In the genomic region with DNA sequence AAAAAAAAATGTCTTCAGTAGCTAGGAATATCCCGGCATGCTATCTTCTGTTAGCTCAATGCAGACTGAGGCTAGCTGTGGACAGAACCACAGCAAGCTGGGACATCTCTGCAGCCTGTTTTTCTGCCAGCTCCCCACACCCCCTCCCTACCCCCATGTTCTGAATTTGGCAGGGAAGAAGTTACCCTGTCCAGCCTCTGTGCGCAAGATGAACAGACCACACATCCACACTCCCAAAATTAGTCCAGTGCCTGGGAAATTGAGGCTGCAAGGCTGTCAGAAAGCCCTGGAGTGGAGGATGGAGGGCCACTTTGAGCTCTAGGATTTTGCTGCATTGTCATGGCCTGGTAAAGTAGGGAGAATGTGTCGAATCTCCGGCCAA, we compare ENCODE assay signal across 9 mouse cellular contexts. TPM values are rescaled to one million over a fixed set of nuclear protein-coding genes. Genes with fewer than 3 reads are reported as not detected.
DNase-seq lines count a peak whose midpoint lies in the region; ATAC-seq and TF ChIP-seq lines count a peak whose summit lies in the region.
"Had no signal": no experiment of that assay in that cellular context is flagged by ENCODE, and none has a peak within 500 bp of the region (broad histone marks: within the 10 kb centered on the region; RNA-seq: fewer than 3 reads in every experiment).

No protein-coding gene starts in this region.

- no peak overlapping the region; the same call in 1 of the 2 replicates for H3K9ac ChIP-seq in lung, embryonic 14.5 days
- peak overlapping the region; percentile 77 for H3K9ac ChIP-seq in forebrain, embryonic 13.5 days
- H3K9ac ChIP-seq in hindbrain, embryonic 15.5 days = peak overlapping the region; percentile 74
- H3K9ac ChIP-seq in midbrain, embryonic 13.5 days (replicated peaks) = peak overlapping the region; percentile 85

- ATAC-seq in lung, embryonic 14.5 days (ENCODE audit: insufficient read depth) = peak; percentile 28; the same call in 1 of the 2 replicates
- peak; percentile 19 for ATAC-seq in forebrain, embryonic 13.5 days
- peak; percentile 13 for ATAC-seq in hindbrain, embryonic 15.5 days (ENCODE audit: low FRiP score, low read depth)
- ATAC-seq in midbrain, embryonic 13.5 days = no peak; the same call in 1 of the 2 replicates

- peak overlapping the region; percentile 45 for H3K4me3 ChIP-seq in lung, embryonic 14.5 days (ENCODE audit: low read depth, low read length)
- peak overlapping the region; percentile 55 for H3K4me3 ChIP-seq in forebrain, embryonic 13.5 days
- H3K4me3 ChIP-seq in hindbrain, embryonic 15.5 days = peak overlapping the region; percentile 68
- H3K4me3 ChIP-seq in midbrain, embryonic 13.5 days (replicated peaks) = peak overlapping the region; percentile 72
- H3K4me3 ChIP-seq: myocyte had no signal

- no peaks in the 10 kb centered on the region for H3K4me1 ChIP-seq in lung, embryonic 14.5 days (ENCODE audit: insufficient read depth)
- H3K4me1 ChIP-seq in forebrain, embryonic 13.5 days = peaks cover 13% of the 10 kb centered on the region; the same call in 1 of the 2 replicates
- H3K4me1 ChIP-seq in hindbrain, embryonic 15.5 days (replicated peaks) = peaks cover 32% of the 10 kb centered on the region
- H3K4me1 ChIP-seq in midbrain, embryonic 13.5 days (replicated peaks) = peaks cover 23% of the 10 kb centered on the region

- no peak for TF ChIP-seq CTCF in lung, embryonic 14.5 days (IDR thresholded peaks at IDR 0.05; ENCODE audit: low read depth)

- no peaks in the 10 kb centered on the region for H3K9me3 ChIP-seq in lung, embryonic 14.5 days (ENCODE audit: low read depth, low read length)
- no peaks in the 10 kb centered on the region for H3K9me3 ChIP-seq in forebrain, embryonic 13.5 days (replicated peaks)
- H3K9me3 ChIP-seq in hindbrain, embryonic 15.5 days = no peaks in the 10 kb centered on the region
- no peaks in the 10 kb centered on the region for H3K9me3 ChIP-seq in midbrain, embryonic 13.5 days

- H3K27me3 ChIP-seq in lung, embryonic 14.5 days (ENCODE audit: insufficient read depth, low read length) = peaks cover 17% of the 10 kb centered on the region
- peaks cover 3% of the 10 kb centered on the region; the same call in 1 of the 2 replicates for H3K27me3 ChIP-seq in forebrain, embryonic 13.5 days
- H3K27me3 ChIP-seq in hindbrain, embryonic 15.5 days = no peaks in the 10 kb centered on the region
- peaks cover 6% of the 10 kb centered on the region; the same call in 1 of the 2 replicates for H3K27me3 ChIP-seq in midbrain, embryonic 13.5 days

- no peaks in the 10 kb centered on the region for H3K36me3 ChIP-seq in lung, embryonic 14.5 days (ENCODE audit: insufficient read depth)
- H3K36me3 ChIP-seq in forebrain, embryonic 13.5 days (ENCODE audit: poor library complexity, severe bottlenecking) = no peaks in the 10 kb centered on the region
- H3K36me3 ChIP-seq in hindbrain, embryonic 15.5 days = no peaks in the 10 kb centered on the region
- H3K36me3 ChIP-seq in midbrain, embryonic 13.5 days = no peaks in the 10 kb centered on the region

- H3K27ac ChIP-seq in lung, embryonic 14.5 days (ENCODE audit: low read depth) = no peak overlapping the region
- peak overlapping the region; percentile 83 for H3K27ac ChIP-seq in forebrain, embryonic 13.5 days
- peak overlapping the region; percentile 94 for H3K27ac ChIP-seq in hindbrain, embryonic 15.5 days (replicated peaks)
- H3K27ac ChIP-seq in midbrain, embryonic 13.5 days = peak overlapping the region; percentile 93

- DNase-seq in lung, embryonic 14.5 days = peak; percentile 1
- DNase-seq in lung, postnatal 25 days (ENCODE audit: low spot score) = no peak
- DNase-seq in adrenal gland, postnatal 10 days = no peak
- no peak for DNase-seq in ovary, postnatal 36 days (ENCODE audit: low spot score)
- DNase-seq in MN1 (ENCODE audit: low spot score) = no peak

- peak overlapping the region; percentile 82 for H3K4me2 ChIP-seq in lung, embryonic 14.5 days
- H3K4me2 ChIP-seq in forebrain, embryonic 13.5 days = peak overlapping the region; percentile 80
- peak overlapping the region; percentile 67 for H3K4me2 ChIP-seq in hindbrain, embryonic 15.5 days
- peak overlapping the region; percentile 70 for H3K4me2 ChIP-seq in midbrain, embryonic 13.5 days (replicated peaks)

- WGBS in lung, embryonic 14.5 days = 22% methylated on average over 4 of the region's 4 CpGs
- 12% methylated on average over 4 of the region's 4 CpGs for WGBS in forebrain, embryonic 13.5 days
- 6% methylated on average over 4 of the region's 4 CpGs for WGBS in hindbrain, embryonic 15.5 days
- 25% methylated on average over 4 of the region's 4 CpGs for WGBS in midbrain, embryonic 13.5 days

RNA-seq across cellular contexts. Expression of a gene that starts 1.3 kb away (rescaled TPM):
- 0.12 and 0.20 TPM in 2 replicates for polyA plus RNA-seq in lung, embryonic 14.5 days (2014; fragmentation: Nextera tagmentation; extraction: Ambion mirVana)
- polyA plus RNA-seq in forebrain, embryonic 13.5 days (2015; fragmentation: Nextera tagmentation; extraction: Ambion mirVana) = 23.8 and 24.9 TPM in 2 replicates
- polyA plus RNA-seq in hindbrain, embryonic 15.5 days (2015; fragmentation: Nextera tagmentation; extraction: Ambion mirVana) = 37.9 and 38.9 TPM in 2 replicates
- polyA plus RNA-seq in midbrain, embryonic 13.5 days (2015; fragmentation: Nextera tagmentation; extraction: Ambion mirVana) = 32.5 and 34.4 TPM in 2 replicates
- total RNA-seq in adrenal gland, postnatal 10 days (2021) = 1 to 10 TPM in 1 of 2 experiments, under 1 TPM in 1; 0.81 to 1.3 TPM

Comparison
In these comparisons a context has a peak if more than half of its experiments do, and no peak if none do; other contexts are left out.
1. RNA of a gene that starts 1.3 kb away (polyA plus RNA-seq): 37.9 to 38.9 TPM in hindbrain, embryonic 15.5 days, 32.5 to 34.4 TPM in midbrain, embryonic 13.5 days and 23.8 to 24.9 TPM in forebrain, embryonic 13.5 days; 0.12 to 0.20 TPM in lung, embryonic 14.5 days; every median in the first group is over 10 times any median in the second.
2. Peak in every context shown above with its lines, with median percentiles within 50 percentile points of each other: H3K4me2 ChIP-seq and H3K4me3 ChIP-seq.